Mouse (Mus musculus) CH12.LX (cell line): ENCODE results near the gene Rtn2. TPM values are rescaled to one million over a fixed set of nuclear protein-coding genes. Genes with fewer than 3 reads are reported as not detected.

Source experiments
- DNase-seq: peaks from one replicate; pipeline ENCODE4 v3.0.0-alpha.2; 2013; ENCODE audit errors: extremely low read depth
- H3K27ac ChIP-seq: 2 replicates; pipeline ENCODE4 v1.5.1; 2012; ENCODE audit warnings: low read depth, mild to moderate bottlenecking, control low read depth, moderate library complexity; ENCODE audit not compliant: insufficient read depth
- H3K27me3 ChIP-seq: replicated peaks from 2 replicates; pipeline ENCODE3; 2012; ENCODE audit warnings: inconsistent platforms
- H3K36me3 ChIP-seq, 2 experiments: replicated peaks in 1 of 2; 2 replicates each; pipeline versions ENCODE3 to v1.6.1; 2012; ENCODE audit warnings: inconsistent platforms in 1 of 2, low read length in 1 of 2, mild to moderate bottlenecking in 1 of 2, mixed read lengths in 1 of 2, moderate library complexity in 1 of 2; ENCODE audit not compliant: control insufficient read depth in 1 of 2, insufficient read depth in 1 of 2
- H3K4me1 ChIP-seq, 2 experiments: 2 replicates each; pipeline ENCODE4 v1.6.1; 2012; ENCODE audit warnings: inconsistent platforms in 1 of 2, moderate library complexity in 1 of 2; ENCODE audit not compliant: insufficient read depth in 2 of 2, control insufficient read depth in 1 of 2
- H3K4me2 ChIP-seq: 2 replicates; pipeline ENCODE4 v1.6.1; 2012; ENCODE audit warnings: low read depth, mild to moderate bottlenecking, control low read depth; ENCODE audit not compliant: poor library complexity, insufficient read depth, severe bottlenecking
- H3K4me3 ChIP-seq, 3 experiments: fragments of 150-350 bp in 1 of 3; sonication (generic) in 1 of 3; replicated peaks in 1 of 3; 2 replicates each; pipeline versions ENCODE3 to v1.5.1; 2011 to 2012; ENCODE audit warnings: low read depth in 2 of 3, low read length in 2 of 3, mild to moderate bottlenecking in 2 of 3, moderate library complexity in 2 of 3, control low read depth in 1 of 3, improper control_type of control experiment in 1 of 3, inconsistent platforms in 1 of 3, mixed read lengths in 1 of 3; ENCODE audit not compliant: poor library complexity in 1 of 3
- H3K79me2 ChIP-seq: replicated peaks from 2 replicates; pipeline ENCODE4 v1.6.1; 2012; ENCODE audit warnings: mild to moderate bottlenecking, moderate library complexity; ENCODE audit not compliant: control insufficient read depth, poor library complexity, insufficient read depth, severe bottlenecking; ENCODE audit errors: extremely low read depth
- H3K9ac ChIP-seq: 2 replicates; pipeline ENCODE4 v1.6.1; 2012; ENCODE audit warnings: low read depth, mild to moderate bottlenecking, control low read depth, moderate library complexity; ENCODE audit not compliant: insufficient read depth
- H3K9me3 ChIP-seq: replicated peaks from 2 replicates; pipeline ENCODE3; 2012; ENCODE audit warnings: low read length, inconsistent platforms, mixed read lengths
- CTCF ChIP-seq, 2 experiments: IDR thresholded peaks in 1 of 2; conservative IDR thresholded peaks in 1 of 2; 2 replicates each; pipeline ENCODE4 v1.5.1; 2011 to 2012; ENCODE audit warnings: low read depth in 2 of 2, low read length in 2 of 2, improper control_type of control experiment in 1 of 2, inconsistent platforms in 1 of 2, mild to moderate bottlenecking in 1 of 2, moderate library complexity in 1 of 2
- E2F4 ChIP-seq: IDR thresholded peaks from 2 replicates; pipeline ENCODE4 v1.6.1; 2011; ENCODE audit warnings: low read depth, low read length, improper control_type of control experiment; ENCODE audit not compliant: insufficient replicate concordance
- ELF1 ChIP-seq: IDR thresholded peaks from 2 replicates; pipeline ENCODE4 v1.6.1; 2014; ENCODE audit warnings: low read depth, mild to moderate bottlenecking, inconsistent platforms, low read length, improper control_type of control experiment
- EP300 ChIP-seq: IDR thresholded peaks from 2 replicates; pipeline ENCODE4 v1.6.1; 2011; ENCODE audit warnings: low read length, improper control_type of control experiment
- ETS1 ChIP-seq: conservative IDR thresholded peaks from 2 replicates; pipeline ENCODE4 v1.6.1; 2012; ENCODE audit warnings: low read depth, mild to moderate bottlenecking, inconsistent platforms, low read length, improper control_type of control experiment, moderate library complexity
- IRF4 ChIP-seq: IDR thresholded peaks from 2 replicates; pipeline ENCODE4 v1.6.1; 2014; ENCODE audit warnings: low read depth, mild to moderate bottlenecking, inconsistent platforms, low read length, improper control_type of control experiment
- KAT2A ChIP-seq: IDR thresholded peaks from 2 replicates; pipeline ENCODE4 v1.6.1; 2012; ENCODE audit warnings: low read length, improper control_type of control experiment, inconsistent platforms; ENCODE audit not compliant: insufficient replicate concordance
- MEF2A ChIP-seq: IDR thresholded peaks from 2 replicates; pipeline ENCODE4 v1.6.1; 2014; ENCODE audit warnings: low read depth, mild to moderate bottlenecking, inconsistent platforms, low read length, improper control_type of control experiment, borderline replicate concordance
- MYC ChIP-seq: IDR thresholded peaks from 2 replicates; pipeline ENCODE4 v1.6.1; 2011; ENCODE audit warnings: low read depth, mild to moderate bottlenecking, improper control_type of control experiment, low read length
- NELFE ChIP-seq: IDR thresholded peaks from 2 replicates; pipeline ENCODE4 v1.6.1; 2011; ENCODE audit warnings: low read depth, low read length, improper control_type of control experiment
- NRF1 ChIP-seq: IDR thresholded peaks from 2 replicates; pipeline ENCODE4 v1.6.1; 2014; ENCODE audit warnings: low read depth, mild to moderate bottlenecking, inconsistent platforms, low read length, improper control_type of control experiment, moderate library complexity
- PAX5 ChIP-seq: IDR thresholded peaks from 2 replicates; pipeline ENCODE4 v1.6.1; 2012; ENCODE audit warnings: low read length, inconsistent platforms, mixed read lengths
- POLR2A ChIP-seq: IDR thresholded peaks from 2 replicates; pipeline ENCODE4 v1.6.1; 2011; ENCODE audit warnings: low read depth, mild to moderate bottlenecking, improper control_type of control experiment, low read length
- POLR2AphosphoS2 ChIP-seq: IDR thresholded peaks from 2 replicates; pipeline ENCODE4 v1.6.1; 2011; ENCODE audit warnings: low read depth, low read length, improper control_type of control experiment
- RAD21 ChIP-seq: IDR thresholded peaks from 2 replicates; pipeline ENCODE4 v1.6.1; 2011; ENCODE audit warnings: low read depth, mild to moderate bottlenecking, low read length, improper control_type of control experiment, moderate library complexity
- SMC3 ChIP-seq: IDR thresholded peaks from 2 replicates; pipeline ENCODE4 v1.6.1; 2011; ENCODE audit warnings: low read depth, low read length, improper control_type of control experiment
- TBP ChIP-seq: conservative IDR thresholded peaks from 2 replicates; pipeline ENCODE4 v1.6.1; 2011; ENCODE audit warnings: low read depth, low read length, improper control_type of control experiment
- UBTF ChIP-seq: IDR thresholded peaks from 2 replicates; pipeline ENCODE4 v1.6.1; 2012; ENCODE audit warnings: low read depth, mild to moderate bottlenecking, inconsistent platforms, low read length, improper control_type of control experiment, moderate library complexity
- USF1 ChIP-seq: IDR thresholded peaks from 2 replicates; pipeline ENCODE4 v1.6.1; 2014; ENCODE audit warnings: low read depth, mild to moderate bottlenecking, inconsistent platforms, low read length, improper control_type of control experiment
- ZC3H11A ChIP-seq: IDR thresholded peaks from 2 replicates; pipeline ENCODE4 v1.6.1; 2012; ENCODE audit warnings: low read depth, mild to moderate bottlenecking, inconsistent platforms, low read length, improper control_type of control experiment
- ZNF384 ChIP-seq: IDR thresholded peaks from 2 replicates; pipeline ENCODE4 v1.6.1; 2012; ENCODE audit warnings: low read depth, low read length, improper control_type of control experiment, inconsistent platforms
- dilution Hi-C: fragments of 300-500 bp; cut with MboI; formaldehyde crosslinking; loops from 2 replicates; pipeline ENCODE4 v1.14.3; 2020; ENCODE audit warnings: low sequenced_read_pairs; ENCODE audit not compliant: extremely low pct_unique_long_range_greater_than_20kb, extremely low pct_ligation_motif_present
- in situ Hi-C: fragments of 300-500 bp; cut with MboI; formaldehyde crosslinking; loops from 3 replicates; pipeline ENCODE4 v1.14.3; 2019; ENCODE audit warnings: low sequenced_read_pairs, low pct_ligation_motif_present, low pct_unique_long_range_greater_than_20kb, mixed read lengths
- polyA plus RNA-seq: library from polyadenylated mRNA; unstranded; fragments of >175 nt; gene quantifications from 2 replicates; pipeline ENCODE4 v1.2.1, GENCODE M21; 2012; ENCODE audit warnings: low read depth; ENCODE audit not compliant: insufficient read length
- total RNA-seq, 2 experiments: library from RNA; depleted of rRNA; stranded (reverse); fragments of 300-350 nt in 1 of 2; fragments of >200 nt in 1 of 2; gene quantifications; 2 replicates each; pipeline ENCODE4 v1.2.3; 2012 to 2014

Rtn2 gene
- total and polyA plus RNA-seq, 3 experiments, result 0.56 to 0.76 (median 0.72) TPM

- Histone ChIP-seq H3K27me3 (peaks cover 68% of the 10 kb centered on the region), H3K27ac (no peak overlapping the region), H3K9ac (no peak overlapping the region), H3K4me2 (no peak overlapping the region), H3K79me2 (no peaks in the 10 kb centered on the region), H3K9me3 (no peaks in the 10 kb centered on the region), H3K4me1 (peaks cover 2 to 39% of the 10 kb centered on the region in 2 experiments; a peak in 3 of 4 replicates), H3K36me3 (no peaks in the 10 kb centered on the region), H3K4me3 (no peak overlapping the region)
- dilution Hi-C loops (no loop called here), in situ Hi-C loops (loop anchor here (5.0 kb wide), 1 partner anchor 38 kb away; the partner anchor contains the start of gene Ercc1)
- no peak for DNase-seq
- no peak for TF ChIP-seq E2F4
- no peak for TF ChIP-seq POLR2AphosphoS2
- TF ChIP-seq KAT2A, result no peak
- no peak for TF ChIP-seq USF1
- no peak for TF ChIP-seq NRF1
- no peak for TF ChIP-seq NELFE
- TF ChIP-seq IRF4, result no peak
- TF ChIP-seq UBTF, result no peak
- TF ChIP-seq SMC3, result no peak
- TF ChIP-seq MYC, result no peak
- TF ChIP-seq MEF2A, result no peak
- TF ChIP-seq EP300, result no peak
Observed at GRCm38 (mm10) chr7:19304501-19305412, 22.3 kb downstream of the Rtn2 start.

GRCm38 (mm10) chr7:19305413-19305735 is 22.9 kb downstream of the Rtn2 start:
- H3K9me3 ChIP-seq, result no peaks in the 10 kb centered on the region
- H3K4me1 ChIP-seq, result peaks cover under 1 to 34% of the 10 kb centered on the region in 2 experiments; a peak in 3 of 4 replicates
- peaks cover 68% of the 10 kb centered on the region for H3K27me3 ChIP-seq
- no peak for DNase-seq
- no peak overlapping the region for H3K27ac ChIP-seq
- H3K9ac ChIP-seq, result no peak overlapping the region
- no peak overlapping the region for H3K4me2 ChIP-seq
- no peaks in the 10 kb centered on the region for H3K79me2 ChIP-seq
- no peak overlapping the region for H3K4me3 ChIP-seq
- dilution Hi-C loops (no loop called here), in situ Hi-C loops (loop anchor here (5.0 kb wide), 1 partner anchor 37 kb away; the partner anchor contains the start of gene Ercc1)
- TF ChIP-seq POLR2A (no peak), E2F4 (no peak), SMC3 (peak; percentile 31), ZNF384 (no peak), ETS1 (no peak), ZC3H11A (no peak), MEF2A (no peak), CTCF (conservative IDR thresholded peaks at IDR 0.05 in 1 of 2, IDR thresholded peaks at IDR 0.05 in 1 of 2; ENCODE audit: low read depth in 2 of 2, low read length in 2 of 2) (peak in 1 of 2 experiments; percentile 31; a peak in 2 of 4 replicates), TBP (no peak), RAD21 (peak; percentile 7), PAX5 (no peak), ELF1 (0 out of 2 replicates have a peak, but pooled peaks have one; percentile 17)
- no peaks in the 10 kb centered on the region for H3K36me3 ChIP-seq
